Mouse (Mus musculus) hindbrain, embryonic 16.5 days (tissue): ENCODE data around the gene Olfr1389. TPM values are rescaled to one million over a fixed set of nuclear protein-coding genes. Genes with fewer than 3 reads are reported as not detected.
"Not testable (repeated sequence)": the region's sequence is repeated elsewhere in the genome, so short reads cannot be mapped to it uniquely, and the experiment has no call there.

Source experiments
- ATAC-seq: fragments of 200-750 bp; cut with Nextera tagmentation; 2 replicates; pipeline ENCODE4 v1.8.0; 2017; ENCODE audit warnings: moderate TSS enrichment, moderate library complexity
- H3K27ac ChIP-seq: fragments of 300-500 bp; sonication (generic); 2 replicates; pipeline ENCODE4 v1.5.1; 2014; ENCODE audit warnings: low read depth, mild to moderate bottlenecking, control low read depth, low read length, moderate library complexity
- H3K27me3 ChIP-seq: fragments of 300-500 bp; sonication (generic); replicated peaks from 2 replicates; pipeline ENCODE4 v1.6.1; 2014; ENCODE audit warnings: low read length; ENCODE audit not compliant: control insufficient read depth, insufficient read depth
- H3K36me3 ChIP-seq: fragments of 300-500 bp; sonication (generic); 2 replicates; pipeline ENCODE4 v1.6.1; 2014; ENCODE audit warnings: mild to moderate bottlenecking, low read length, moderate library complexity, mixed read lengths; ENCODE audit not compliant: control insufficient read depth, insufficient read depth
- H3K4me1 ChIP-seq: fragments of 300-500 bp; sonication (generic); 2 replicates; pipeline ENCODE4 v1.6.1; 2014; ENCODE audit warnings: low read depth, low read length; ENCODE audit not compliant: control insufficient read depth, insufficient read depth
- H3K4me2 ChIP-seq: fragments of 300-500 bp; sonication (generic); 2 replicates; pipeline ENCODE4 v1.6.1; 2014; ENCODE audit warnings: mild to moderate bottlenecking, low read length, control low read depth, moderate library complexity
- H3K4me3 ChIP-seq: fragments of 300-500 bp; sonication (generic); 2 replicates; pipeline ENCODE4 v1.5.1; 2014; ENCODE audit warnings: mild to moderate bottlenecking, low read length, control low read depth, moderate library complexity
- H3K9ac ChIP-seq: fragments of 300-500 bp; sonication (generic); 2 replicates; pipeline ENCODE4 v1.6.1; 2014; ENCODE audit warnings: low read depth, mild to moderate bottlenecking, control low read depth, low read length, moderate library complexity
- H3K9me3 ChIP-seq: fragments of 300-500 bp; sonication (generic); 2 replicates; pipeline ENCODE4 v1.6.1; 2014; ENCODE audit warnings: mild to moderate bottlenecking, low read length, moderate library complexity; ENCODE audit not compliant: control insufficient read depth
- WGBS: fragments of 180-500 bp; shearing (Covaris S2); extraction: QIAGEN DNeasy Blood & Tissue Kit; methylation state at CpG from one replicate; pipeline ENCODE4 v1.1.7; 2014; 5-methylcytosine and 5-hydroxymethylcytosine counted together
- polyA plus RNA-seq: library from polyadenylated mRNA; unstranded; fragments of >200 nt; fragmentation: Nextera tagmentation; extraction: Ambion mirVana; gene quantifications from 2 replicates; pipeline ENCODE4 v1.2.1, GENCODE M21; 2015

Gene Olfr1389
- polyA plus RNA-seq, result not detected in 2 replicates

GRCm38 (mm10) chr11:49422767-49423166, at the start of gene Olfr1389:
TSS of gene Olfr1389 (plus strand) at chr11:49423067.
- WGBS, result 88% methylated on average over 2 of the region's 2 CpGs
- H3K36me3 ChIP-seq, result no peaks in the 10 kb centered on the region

GRCm38 (mm10) chr11:49383133-49383532, 39.7 kb upstream of the Olfr1389 start:
- Histone ChIP-seq H3K36me3 (no peaks in the 10 kb centered on the region), H3K4me3 (no peak overlapping the region), H3K27ac (no peak overlapping the region), H3K4me1 (no peaks in the 10 kb centered on the region), H3K9ac (no peak overlapping the region), H3K27me3 (no peaks in the 10 kb centered on the region), H3K9me3 (no peaks in the 10 kb centered on the region), H3K4me2 (no peak overlapping the region)
- ATAC-seq, result no peak

More at GRCm38 (mm10) chr11:49422767-49423166, at the start of gene Olfr1389:
- Histone ChIP-seq H3K4me2 (no peak within 1 kb of the TSS), H3K27me3 (no peaks in the 10 kb centered on the region), H3K9ac (no peak within 1 kb of the TSS), H3K4me1 (no peaks in the 10 kb centered on the region), H3K4me3 (no peak within 1 kb of the TSS), H3K27ac (no peak within 1 kb of the TSS), H3K9me3 (no peaks in the 10 kb centered on the region)
- no peak for ATAC-seq

DNA sequence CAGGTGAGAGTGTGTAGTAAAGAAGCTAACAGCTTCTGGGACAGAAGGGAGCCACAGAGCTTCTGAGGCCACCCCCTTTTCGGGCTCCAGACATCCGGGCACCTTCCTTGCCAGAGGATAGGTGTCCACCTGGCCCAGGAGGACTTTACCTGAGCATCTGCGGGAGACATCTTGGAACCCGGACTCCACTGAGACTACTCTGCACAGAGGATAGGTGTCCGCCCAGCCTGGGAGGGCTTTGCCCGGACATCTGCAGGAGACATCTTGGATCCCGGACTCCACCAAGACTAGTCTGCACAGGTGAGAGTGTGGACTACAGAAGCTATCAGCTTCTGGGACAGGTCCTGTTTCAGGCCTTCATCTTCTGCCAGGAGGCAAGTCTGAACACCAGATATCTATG, 36.7 kb upstream of the Olfr1389 start:
- not testable (repeated sequence) for H3K9ac ChIP-seq, ATAC-seq, H3K4me3 ChIP-seq, H3K27me3 ChIP-seq, H3K36me3 ChIP-seq, H3K27ac ChIP-seq, H3K4me1 ChIP-seq, H3K4me2 ChIP-seq, H3K9me3 ChIP-seq
- WGBS, result 92% methylated on average over 7 of the region's 7 CpGs

- not testable (repeated sequence) for H3K36me3 ChIP-seq, ATAC-seq
- 73% methylated on average over 1 of the region's 1 CpGs for WGBS
Measured at GRCm38 (mm10) chr11:49392707-49393106, 30.2 kb upstream of the Olfr1389 start.

DNA sequence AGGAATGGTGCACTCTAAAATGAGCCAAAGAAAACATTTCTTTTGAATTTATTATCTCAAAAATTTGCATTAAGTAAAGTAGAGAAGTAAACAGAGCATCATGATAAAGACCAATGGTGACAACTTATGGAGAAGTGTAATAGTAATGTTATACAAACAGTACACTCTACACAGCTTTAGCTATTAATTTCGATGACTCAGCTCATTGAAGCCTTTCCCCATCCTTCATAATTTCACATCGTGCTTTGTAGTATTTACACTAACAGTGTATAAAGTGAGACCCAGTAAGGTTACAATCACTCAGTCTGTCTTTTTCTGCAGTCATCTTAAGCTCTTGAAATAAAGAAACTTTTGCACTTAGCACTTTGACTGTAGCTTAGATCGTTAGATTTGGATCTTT, 16.1 kb upstream of the Olfr1389 start:
- no peak overlapping the region for H3K4me2 ChIP-seq
- no peaks in the 10 kb centered on the region for H3K27me3 ChIP-seq
- ATAC-seq, result no peak
- no peak overlapping the region for H3K27ac ChIP-seq
- H3K4me1 ChIP-seq, result no peaks in the 10 kb centered on the region
- H3K9me3 ChIP-seq, result no peaks in the 10 kb centered on the region
- 79% methylated on average over 3 of the region's 3 CpGs for WGBS
- no peak overlapping the region for H3K4me3 ChIP-seq
- H3K9ac ChIP-seq, result no peak overlapping the region
- H3K36me3 ChIP-seq, result no peaks in the 10 kb centered on the region

More at GRCm38 (mm10) chr11:49392707-49393106, 30.2 kb upstream of the Olfr1389 start:
- H3K4me3 ChIP-seq, H3K4me1 ChIP-seq, H3K27me3 ChIP-seq, H3K9me3 ChIP-seq, H3K9ac ChIP-seq, H3K27ac ChIP-seq, H3K4me2 ChIP-seq: not testable (repeated sequence)

DNA sequence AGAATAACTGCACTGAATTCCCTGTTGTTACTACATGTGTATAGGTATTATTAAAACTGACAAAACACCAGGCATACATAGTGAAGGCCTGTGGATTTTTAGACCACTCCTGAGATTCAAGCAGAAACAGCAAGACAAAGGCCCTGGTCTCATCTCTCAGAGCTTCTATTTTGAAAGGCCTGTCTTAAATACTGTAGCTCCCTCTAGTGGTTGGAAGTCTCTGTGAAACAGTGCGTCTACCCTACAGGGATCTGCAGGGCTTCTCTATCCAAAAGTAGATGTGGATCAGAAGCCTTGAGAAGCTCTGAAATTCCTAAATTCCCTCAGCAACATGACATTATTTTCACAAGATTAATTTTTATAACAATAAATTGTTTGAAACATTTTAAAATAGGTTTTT, 12.3 kb upstream of the Olfr1389 start:
- WGBS, result 49% methylated on average over 1 of the region's 1 CpGs
- no peak for ATAC-seq
- no peak overlapping the region for H3K4me3 ChIP-seq
- no peak overlapping the region for H3K27ac ChIP-seq
- H3K4me2 ChIP-seq, result no peak overlapping the region
- H3K36me3 ChIP-seq, result no peaks in the 10 kb centered on the region
- H3K9ac ChIP-seq, result no peak overlapping the region
- no peaks in the 10 kb centered on the region for H3K9me3 ChIP-seq
- no peaks in the 10 kb centered on the region for H3K4me1 ChIP-seq
- H3K27me3 ChIP-seq, result no peaks in the 10 kb centered on the region

GRCm38 (mm10) chr11:49425257-49425927, 2.5 kb downstream of the Olfr1389 start:
- Histone ChIP-seq H3K27ac (no peak overlapping the region), H3K4me3 (no peak overlapping the region), H3K4me1 (no peaks in the 10 kb centered on the region), H3K27me3 (no peaks in the 10 kb centered on the region), H3K9ac (no peak overlapping the region), H3K36me3 (no peaks in the 10 kb centered on the region), H3K4me2 (no peak overlapping the region), H3K9me3 (no peaks in the 10 kb centered on the region)
- WGBS, result 79% methylated on average over 1 of the region's 1 CpGs
- no peak for ATAC-seq

GRCm38 (mm10) chr11:49429641-49430040, 6.8 kb downstream of the Olfr1389 start:
- WGBS, result 75% methylated on average over 2 of the region's 2 CpGs
- H3K9ac ChIP-seq, result no peak overlapping the region
- no peak overlapping the region for H3K4me3 ChIP-seq
- no peak overlapping the region for H3K4me2 ChIP-seq
- no peaks in the 10 kb centered on the region for H3K27me3 ChIP-seq
- no peaks in the 10 kb centered on the region for H3K4me1 ChIP-seq
- no peak for ATAC-seq
- no peak overlapping the region for H3K27ac ChIP-seq
- no peaks in the 10 kb centered on the region for H3K36me3 ChIP-seq
- 0 out of 2 replicates have a peak, but pooled peaks cover 3% of the 10 kb centered on the region for H3K9me3 ChIP-seq

DNA sequence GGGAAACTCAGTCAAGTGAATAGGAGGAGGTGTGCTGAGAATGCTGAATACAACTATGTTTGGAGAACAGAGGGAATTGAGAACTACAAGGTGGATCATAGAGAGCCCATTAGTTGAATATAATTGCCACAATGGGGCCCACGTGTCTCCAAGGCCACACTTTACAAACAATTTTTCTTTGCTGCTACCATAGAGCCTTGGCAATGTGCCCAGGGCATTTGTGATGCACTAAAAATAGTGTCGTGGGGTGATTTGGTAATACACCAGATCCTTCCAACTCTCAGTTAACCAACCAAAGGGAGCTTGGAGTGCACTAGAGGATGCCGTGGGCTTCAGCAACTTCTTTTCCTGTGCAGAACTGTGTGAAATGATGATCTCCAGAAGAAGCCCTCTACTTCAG, 13.5 kb downstream of the Olfr1389 start, which contains the start of gene Olfr1388:
TSS of gene Olfr1388 (plus strand) at position 214 of the 400 bp plus-strand sequence.
- Histone ChIP-seq H3K4me3 (no peak within 1 kb of the TSS), H3K27ac (no peak within 1 kb of the TSS), H3K4me2 (no peak within 1 kb of the TSS), H3K9me3 (0 out of 2 replicates have a peak, but pooled peaks cover 3% of the 10 kb centered on the region), H3K4me1 (no peaks in the 10 kb centered on the region), H3K9ac (no peak within 1 kb of the TSS), H3K36me3 (no peaks in the 10 kb centered on the region), H3K27me3 (no peaks in the 10 kb centered on the region)
- no peak for ATAC-seq
- WGBS, result 51% methylated on average over 3 of the region's 3 CpGs
